Mouse (Mus musculus) G1E (cell line): Measurements from ENCODE around the gene Lysmd4. TPM values are rescaled to one million over a fixed set of nuclear protein-coding genes. Genes with fewer than 3 reads are reported as not detected.

ENCODE experiments used
- ATAC-seq: 2 replicates; pipeline ENCODE4 v1.8.0; 2016; ENCODE audit warnings: mild to moderate bottlenecking; ENCODE audit not compliant: insufficient number of reproducible peaks, poor library complexity, low FRiP score, severe bottlenecking; ENCODE audit errors: extremely low read depth
- DNase-seq: peaks from one replicate; pipeline ENCODE4 v3.0.0; 2012; ENCODE audit warnings: low spot score
- H3K27me3 ChIP-seq: 2 replicates; pipeline ENCODE4 v1.6.1; 2012; ENCODE audit warnings: mild to moderate bottlenecking, low read length, inconsistent platforms; ENCODE audit not compliant: insufficient read depth
- H3K36me3 ChIP-seq: replicated peaks from 2 replicates; pipeline ENCODE3; 2012; ENCODE audit warnings: mild to moderate bottlenecking, inconsistent platforms
- H3K4me1 ChIP-seq: 2 replicates; pipeline ENCODE4 v1.6.1; 2012; ENCODE audit warnings: low read depth, low read length, inconsistent platforms, mixed read lengths; ENCODE audit not compliant: insufficient read depth
- H3K4me3 ChIP-seq: 2 replicates; pipeline ENCODE4 v1.5.1; 2012; ENCODE audit warnings: low read depth, mild to moderate bottlenecking, inconsistent platforms, low read length, moderate library complexity, mixed read lengths
- H3K9me3 ChIP-seq: replicated peaks from 2 replicates; pipeline ENCODE4 v1.6.1; 2012; ENCODE audit warnings: inconsistent platforms
- CTCF ChIP-seq: IDR thresholded peaks from 2 replicates; pipeline ENCODE4 v1.5.1; 2012; ENCODE audit warnings: low read depth, low read length, inconsistent platforms, mixed read lengths
- GATA1 ChIP-seq: IDR thresholded peaks from 2 replicates; pipeline ENCODE4 v1.6.1; 2012; ENCODE audit warnings: borderline replicate concordance, low read length, inconsistent platforms, mixed read lengths
- GATA2 ChIP-seq: IDR thresholded peaks from 2 replicates; pipeline ENCODE4 v1.6.1; 2012; ENCODE audit warnings: low read depth, low read length, inconsistent platforms, borderline replicate concordance
- POLR2AphosphoS5 ChIP-seq: IDR thresholded peaks from 2 replicates; pipeline ENCODE4 v1.6.1; 2012; ENCODE audit warnings: low read depth, low read length, inconsistent platforms; ENCODE audit not compliant: insufficient replicate concordance
- TAL1 ChIP-seq: conservative IDR thresholded peaks from 2 replicates; pipeline ENCODE4 v1.6.1; 2012; ENCODE audit warnings: low read depth, low read length, inconsistent platforms, mixed read lengths
- polyA plus RNA-seq: library from polyadenylated mRNA; stranded (reverse); fragments of >175 nt; gene quantifications from 2 replicates; pipeline ENCODE4 v1.2.3, GENCODE M21; 2012
- total RNA-seq, 2 experiments: library from RNA; stranded (forward) in 1 of 2; stranded (reverse) in 1 of 2; fragments of 200-1000 nt in 1 of 2; fragments of >200 nt in 1 of 2; fragmentation: Nextera tagmentation in 1 of 2; gene quantifications; 2 replicates each; pipeline ENCODE4 v1.2.3; 2014 to 2017

Lysmd4 gene
- total and polyA plus RNA-seq, 3 experiments: 1.5 to 2.1 (median 1.9) TPM

DNA sequence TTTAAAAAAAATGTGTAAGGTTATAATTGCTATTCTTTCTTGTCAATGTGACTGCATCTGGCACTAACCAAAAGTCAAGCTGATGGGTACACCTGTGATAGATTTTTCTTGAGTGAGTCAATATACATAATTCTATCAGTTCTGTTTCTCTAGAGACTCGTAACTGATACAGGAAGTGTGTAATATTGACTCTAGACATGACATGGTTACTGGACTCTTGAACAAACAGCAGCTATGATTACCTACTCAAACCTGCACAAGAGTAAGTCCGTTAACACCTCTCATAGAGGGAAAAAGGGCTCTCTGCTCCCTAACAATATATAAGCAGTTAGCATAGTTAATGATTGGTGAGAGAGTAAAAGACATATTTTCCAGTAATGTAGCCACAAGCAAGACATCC, 87.8 kb downstream of the Lysmd4 start:
- Histone ChIP-seq H3K4me3 (no peak overlapping the region), H3K36me3 (peaks cover 12% of the 10 kb centered on the region), H3K27me3 (no peaks in the 10 kb centered on the region), H3K9me3 (no peaks in the 10 kb centered on the region), H3K4me1 (no peaks in the 10 kb centered on the region)
- TF ChIP-seq CTCF (no peak), TAL1 (no peak), GATA2 (no peak), GATA1 (no peak), POLR2AphosphoS5 (no peak)
- ATAC-seq (no peak), DNase-seq (no peak)

DNA sequence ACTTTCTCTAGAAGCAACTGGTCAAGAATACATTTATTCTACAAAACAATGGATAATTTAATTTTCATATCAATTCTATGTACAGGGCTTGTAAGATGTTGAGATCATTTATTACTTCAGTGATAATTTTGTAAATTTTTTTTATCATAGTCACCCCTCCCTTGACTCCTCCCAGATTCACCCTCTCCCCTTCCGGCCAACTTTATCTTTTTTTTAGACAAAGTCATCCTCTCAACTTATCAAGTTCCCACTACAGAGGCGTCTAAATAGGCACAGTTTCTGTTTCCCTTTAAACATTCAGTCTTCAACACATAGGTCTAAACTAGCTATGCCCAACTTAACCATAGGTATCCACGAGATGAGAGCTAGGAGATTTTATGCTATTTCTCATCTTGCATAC, 90.9 kb downstream of the Lysmd4 start:
- H3K36me3 ChIP-seq: peaks cover 14% of the 10 kb centered on the region
- no peaks in the 10 kb centered on the region for H3K27me3 ChIP-seq
- H3K9me3 ChIP-seq: no peaks in the 10 kb centered on the region
- no peak overlapping the region for H3K4me3 ChIP-seq
- DNase-seq (no peak), ATAC-seq (no peak)
- TF ChIP-seq GATA1 (no peak), GATA2 (no peak), POLR2AphosphoS5 (no peak), CTCF (no peak), TAL1 (no peak)
- no peaks in the 10 kb centered on the region for H3K4me1 ChIP-seq

DNA sequence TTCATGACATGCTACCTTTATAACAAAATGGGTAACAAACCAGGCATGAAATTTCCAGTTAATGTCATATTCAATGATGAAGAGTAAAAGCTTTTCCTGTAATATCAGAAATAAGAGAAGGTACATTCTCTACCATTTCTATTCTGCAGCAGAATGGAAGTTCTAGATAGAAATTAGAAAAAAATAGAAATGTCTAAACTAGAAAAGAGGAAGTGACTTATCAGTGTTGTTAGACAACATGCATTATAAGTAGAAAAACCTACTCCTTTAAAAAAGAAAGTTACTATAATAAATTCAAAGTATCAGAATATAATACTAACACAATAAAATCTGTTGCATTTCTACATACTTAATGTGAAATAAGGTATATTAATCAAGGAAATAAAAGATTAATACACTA, 96.4 kb downstream of the Lysmd4 start:
- DNase-seq: no peak
- no peak for ATAC-seq
- H3K36me3 ChIP-seq: peaks cover 2% of the 10 kb centered on the region
- no peaks in the 10 kb centered on the region for H3K27me3 ChIP-seq
- peaks cover 6% of the 10 kb centered on the region for H3K4me1 ChIP-seq
- H3K9me3 ChIP-seq: no peaks in the 10 kb centered on the region
- TF ChIP-seq GATA2: no peak
- TF ChIP-seq TAL1: no peak
- no peak for TF ChIP-seq CTCF
- no peak for TF ChIP-seq POLR2AphosphoS5
- TF ChIP-seq GATA1: no peak
- H3K4me3 ChIP-seq: no peak overlapping the region

DNA sequence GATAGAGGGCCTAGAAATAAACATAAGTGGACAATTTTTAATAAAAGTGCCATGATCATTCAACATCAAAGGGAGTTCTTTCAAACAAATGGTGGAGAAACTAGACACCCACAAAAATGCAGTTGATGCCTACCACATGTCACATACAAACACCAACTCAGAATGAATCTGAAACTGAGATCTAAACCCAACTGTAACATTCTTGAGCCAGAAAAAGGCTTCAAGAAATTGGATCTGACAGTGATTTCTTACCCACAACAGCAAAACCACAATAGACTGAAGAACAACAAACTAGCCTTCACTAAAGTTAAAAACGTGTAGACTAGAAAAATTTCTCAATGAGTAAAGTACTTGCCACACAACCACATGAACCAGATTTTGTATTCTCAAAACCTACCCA, 98.0 kb downstream of the Lysmd4 start:
- ATAC-seq (no peak), DNase-seq (no peak)

DNA sequence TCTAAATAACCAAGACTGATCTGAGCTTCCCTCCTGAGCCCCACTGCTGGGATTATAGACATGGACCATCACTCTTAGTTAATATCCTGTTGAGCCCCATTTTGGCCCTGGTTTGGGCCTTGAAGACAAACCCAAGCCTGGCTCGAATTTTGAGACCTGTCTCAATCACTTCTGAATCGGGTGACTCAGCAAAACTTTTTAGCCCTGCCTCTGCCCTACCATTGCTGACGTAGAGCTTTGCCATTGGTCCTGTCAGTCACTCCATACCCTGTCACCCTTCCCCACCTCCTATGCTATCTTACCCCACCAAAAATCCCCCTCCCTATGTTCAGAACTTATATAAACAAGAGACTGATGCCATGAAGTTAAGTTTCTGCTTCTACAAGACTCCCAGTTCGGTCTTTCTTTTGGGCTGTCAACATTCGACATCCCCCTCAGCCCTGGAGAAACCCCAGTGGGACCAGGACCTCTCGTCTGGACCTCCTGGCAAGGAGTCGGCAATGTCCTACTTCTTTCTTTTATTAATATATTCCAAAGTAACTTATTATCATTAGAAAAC, 119.8 kb downstream of the Lysmd4 start:
- Histone ChIP-seq H3K27me3 (no peaks in the 10 kb centered on the region), H3K9me3 (no peaks in the 10 kb centered on the region), H3K36me3 (peaks cover 8% of the 10 kb centered on the region), H3K4me3 (no peak overlapping the region), H3K4me1 (no peaks in the 10 kb centered on the region)
- ATAC-seq (no peak), DNase-seq (no peak)
- TF ChIP-seq GATA2: no peak
- no peak for TF ChIP-seq TAL1
- TF ChIP-seq GATA1: no peak
- no peak for TF ChIP-seq POLR2AphosphoS5
- TF ChIP-seq CTCF: no peak

More for the DNA sequence above, 98.0 kb downstream of the Lysmd4 start:
- Histone ChIP-seq H3K36me3 (peaks cover 2% of the 10 kb centered on the region), H3K9me3 (no peaks in the 10 kb centered on the region), H3K4me1 (peaks cover 6% of the 10 kb centered on the region), H3K4me3 (no peak overlapping the region), H3K27me3 (no peaks in the 10 kb centered on the region)
- TF ChIP-seq TAL1: no peak
- TF ChIP-seq GATA1: no peak
- no peak for TF ChIP-seq POLR2AphosphoS5
- TF ChIP-seq CTCF: no peak
- TF ChIP-seq GATA2: no peak

DNA sequence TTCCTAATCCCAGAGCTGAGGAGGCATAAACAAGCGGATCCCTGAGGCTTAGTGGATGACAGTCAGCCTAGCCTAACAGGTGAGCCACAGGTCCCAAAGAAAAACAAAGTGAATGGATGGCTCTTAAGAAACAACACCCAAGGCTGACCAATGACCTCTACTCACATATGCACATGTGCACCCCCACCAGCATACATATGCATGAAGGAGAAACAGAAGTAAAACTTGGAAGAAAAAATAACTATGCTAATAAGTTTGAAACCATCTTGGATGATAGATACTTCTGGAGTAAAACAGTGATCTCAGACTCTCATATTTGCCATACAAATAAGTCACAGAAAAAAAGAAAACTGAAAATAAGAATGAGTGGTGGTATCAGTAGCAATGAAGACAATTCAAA, 122.1 kb downstream of the Lysmd4 start:
- Histone ChIP-seq H3K4me1 (no peaks in the 10 kb centered on the region), H3K36me3 (peaks cover 8% of the 10 kb centered on the region), H3K4me3 (no peak overlapping the region), H3K27me3 (no peaks in the 10 kb centered on the region), H3K9me3 (no peaks in the 10 kb centered on the region)
- no peak for TF ChIP-seq CTCF
- no peak for TF ChIP-seq POLR2AphosphoS5
- no peak for TF ChIP-seq TAL1
- DNase-seq (no peak), ATAC-seq (no peak)

DNA sequence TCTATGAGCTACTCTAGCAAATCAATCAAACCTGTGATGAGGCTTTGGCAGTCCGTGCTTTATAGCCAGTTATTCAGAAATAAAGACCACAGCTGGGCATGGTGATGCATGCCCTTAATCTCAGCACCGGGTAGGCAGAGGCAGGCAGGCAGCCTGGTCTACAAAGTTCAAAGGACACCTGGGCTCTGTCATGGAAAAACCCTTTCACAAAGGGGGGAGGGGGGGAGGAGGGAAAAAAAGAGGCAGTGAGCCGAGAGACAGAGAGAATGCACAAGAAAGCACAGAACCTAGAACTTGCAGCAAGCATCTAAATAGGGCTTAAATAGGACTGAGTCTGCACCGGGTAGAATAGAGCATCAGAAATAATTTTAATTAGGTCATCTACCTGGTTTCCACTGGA, 130.6 kb downstream of the Lysmd4 start:
- ATAC-seq (no peak), DNase-seq (no peak)
- no peak for TF ChIP-seq TAL1
- TF ChIP-seq CTCF: no peak
- TF ChIP-seq GATA2: no peak
- no peak for TF ChIP-seq POLR2AphosphoS5
- TF ChIP-seq GATA1: no peak
- no peaks in the 10 kb centered on the region for H3K9me3 ChIP-seq
- no peaks in the 10 kb centered on the region for H3K27me3 ChIP-seq
- no peak overlapping the region for H3K4me3 ChIP-seq
- peaks cover 2% of the 10 kb centered on the region for H3K36me3 ChIP-seq
- H3K4me1 ChIP-seq: no peaks in the 10 kb centered on the region; the same call in 1 of the 2 replicates
